23 mouse cellular contexts compared by ENCODE assay signal in the genomic region with DNA sequence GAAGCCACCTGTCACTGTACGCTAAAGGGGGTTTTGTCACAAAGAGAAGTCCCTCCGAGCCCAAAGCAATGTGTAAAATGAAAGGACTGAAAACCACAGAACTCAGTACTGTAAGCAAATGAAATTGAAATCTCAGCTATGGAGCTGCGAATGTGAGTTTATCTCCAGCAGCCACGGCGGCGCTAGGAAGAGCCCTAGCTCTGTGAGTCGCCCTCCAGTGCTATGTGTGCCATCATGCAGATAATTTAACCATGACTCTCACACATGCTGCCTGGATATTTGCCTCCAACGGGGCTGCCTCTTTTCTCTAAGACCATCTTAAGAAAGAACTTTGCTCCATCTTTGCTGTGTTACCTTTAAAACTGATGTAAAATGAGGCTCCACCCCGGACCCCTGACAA. TPM values are rescaled to one million over a fixed set of nuclear protein-coding genes. Genes with fewer than 3 reads are reported as not detected.
DNase-seq lines count a peak whose midpoint lies in the region; ATAC-seq lines count a peak whose summit lies in the region.
"Had no signal": no experiment of that assay in that cellular context is flagged by ENCODE, and none has a peak within 500 bp of the region (broad histone marks: within the 10 kb centered on the region; RNA-seq: fewer than 3 reads in every experiment).

No protein-coding gene starts in this region.

- H3K36me3 ChIP-seq in heart, embryonic 11.5 days (ENCODE audit: control insufficient read depth, insufficient read depth, low read length) = no peaks in the 10 kb centered on the region
- no peaks in the 10 kb centered on the region for H3K36me3 ChIP-seq in hindbrain, embryonic 16.5 days (ENCODE audit: control insufficient read depth, insufficient read depth, low read length)
- no peaks in the 10 kb centered on the region for H3K36me3 ChIP-seq in hindbrain, embryonic 10.5 days
- no peaks in the 10 kb centered on the region for H3K36me3 ChIP-seq in neural tube, embryonic 15.5 days
- H3K36me3 ChIP-seq: liver, embryonic 15.5 days had no signal

- H3K9me3 ChIP-seq in heart, embryonic 11.5 days (replicated peaks; ENCODE audit: control insufficient read depth, low read length) = no peaks in the 10 kb centered on the region
- no peaks in the 10 kb centered on the region for H3K9me3 ChIP-seq in hindbrain, embryonic 16.5 days (ENCODE audit: control insufficient read depth, low read length)
- H3K9me3 ChIP-seq in hindbrain, embryonic 10.5 days = no peaks in the 10 kb centered on the region
- H3K9me3 ChIP-seq in neural tube, embryonic 15.5 days (replicated peaks) = no peaks in the 10 kb centered on the region
- H3K9me3 ChIP-seq: liver, embryonic 15.5 days had no signal

- 53% methylated on average over 9 of the region's 9 CpGs for WGBS in heart, embryonic 11.5 days (ENCODE audit: insufficient replicate concordance)
- 70% methylated on average over 9 of the region's 9 CpGs for WGBS in hindbrain, embryonic 16.5 days
- WGBS in hindbrain, embryonic 10.5 days = 86% methylated on average over 9 of the region's 9 CpGs
- WGBS in neural tube, embryonic 15.5 days = 62% methylated on average over 9 of the region's 9 CpGs

- no peak overlapping the region for H3K27ac ChIP-seq in heart, embryonic 11.5 days (ENCODE audit: low read depth, low read length)
- H3K27ac ChIP-seq in hindbrain, embryonic 16.5 days (ENCODE audit: low read depth, low read length) = no peak overlapping the region
- H3K27ac ChIP-seq in hindbrain, embryonic 10.5 days = no peak overlapping the region
- no peak overlapping the region for H3K27ac ChIP-seq in neural tube, embryonic 15.5 days (replicated peaks)
- H3K27ac ChIP-seq: hindbrain, postnatal 0 days; liver, embryonic 15.5 days; stomach, postnatal 0 days had no signal

- H3K9ac ChIP-seq in heart, embryonic 11.5 days (ENCODE audit: low read depth, low read length) = no peak overlapping the region
- no peak overlapping the region for H3K9ac ChIP-seq in hindbrain, embryonic 16.5 days (ENCODE audit: low read depth, low read length)
- H3K9ac ChIP-seq in neural tube, embryonic 15.5 days (replicated peaks) = no peak overlapping the region
- H3K9ac ChIP-seq: forebrain, postnatal 0 days; liver, embryonic 15.5 days had no signal

- no peak for DNase-seq in heart, postnatal 14 days
- DNase-seq in hindbrain, embryonic 10.5 days (ENCODE audit: low spot score) = no peak
- DNase-seq in retina, postnatal 1 day = peak; percentile 32
- DNase-seq in retina, embryonic 14.5 days (ENCODE audit: low spot score) = no peak
- no peak for DNase-seq in embryo, embryonic 10.5 days (ENCODE audit: low spot score)
- DNase-seq: adrenal gland, postnatal 25 days; cerebellum, adult 8-10 months; forebrain, postnatal 0 days; gastrocnemius, postnatal 14 days; kidney, adult 2 months; kidney, postnatal 25 days; layer of hippocampus, adult 9-11 months; lung, postnatal 14 days; right cerebral cortex, postnatal 25 days; thymus, postnatal 25 days had no signal

- no peak overlapping the region for H3K4me3 ChIP-seq in heart, embryonic 11.5 days (ENCODE audit: low read depth, low read length)
- no peak overlapping the region for H3K4me3 ChIP-seq in hindbrain, embryonic 16.5 days (ENCODE audit: low read length)
- H3K4me3 ChIP-seq in hindbrain, embryonic 10.5 days = no peak overlapping the region
- H3K4me3 ChIP-seq in neural tube, embryonic 15.5 days (replicated peaks) = no peak overlapping the region
- H3K4me3 ChIP-seq: liver, embryonic 15.5 days had no signal

- H3K4me1 ChIP-seq in heart, embryonic 11.5 days (ENCODE audit: control insufficient read depth, insufficient read depth, low read length) = no peaks in the 10 kb centered on the region; the same call in 1 of the 2 replicates
- H3K4me1 ChIP-seq in hindbrain, embryonic 16.5 days (ENCODE audit: control insufficient read depth, insufficient read depth, low read depth, low read length) = no peaks in the 10 kb centered on the region
- H3K4me1 ChIP-seq in hindbrain, embryonic 10.5 days (replicated peaks) = no peaks in the 10 kb centered on the region
- no peaks in the 10 kb centered on the region for H3K4me1 ChIP-seq in neural tube, embryonic 15.5 days
- H3K4me1 ChIP-seq: liver, embryonic 15.5 days had no signal

- intact Hi-C loops in heart, postnatal 14 days (cut with DNase I) = no loop called here

- H3K27me3 ChIP-seq in heart, embryonic 11.5 days (ENCODE audit: control insufficient read depth, insufficient read depth, low read length) = no peaks in the 10 kb centered on the region
- no peaks in the 10 kb centered on the region for H3K27me3 ChIP-seq in hindbrain, embryonic 16.5 days (replicated peaks; ENCODE audit: control insufficient read depth, insufficient read depth, low read length)
- no peaks in the 10 kb centered on the region for H3K27me3 ChIP-seq in hindbrain, embryonic 10.5 days (ENCODE audit: insufficient read depth, poor library complexity, severe bottlenecking)
- no peaks in the 10 kb centered on the region for H3K27me3 ChIP-seq in neural tube, embryonic 15.5 days (replicated peaks)
- H3K27me3 ChIP-seq: liver, embryonic 15.5 days had no signal

- no peak for ATAC-seq in heart, embryonic 11.5 days (replicated peaks; ENCODE audit: insufficient number of reproducible peaks, low FRiP score, low TSS enrichment)
- ATAC-seq in hindbrain, embryonic 16.5 days = 0 out of 2 replicates have a peak, but pooled peaks have one; percentile 54
- ATAC-seq in neural tube, embryonic 15.5 days (ENCODE audit: low FRiP score) = peak; percentile 24; the same call in 1 of the 2 replicates
- ATAC-seq: hindbrain, postnatal 0 days; Patski had no signal

- peak overlapping the region; percentile 35 for H3K4me2 ChIP-seq in heart, embryonic 11.5 days
- H3K4me2 ChIP-seq in hindbrain, embryonic 16.5 days (ENCODE audit: low read length) = no peak overlapping the region
- no peak overlapping the region for H3K4me2 ChIP-seq in neural tube, embryonic 15.5 days
- H3K4me2 ChIP-seq: liver, embryonic 15.5 days had no signal

RNA-seq across cellular contexts. Expression of gene Mlip, which starts 16.5 kb away (rescaled TPM):
- polyA plus RNA-seq in heart, embryonic 11.5 days (2014; fragmentation: Nextera tagmentation; extraction: Ambion mirVana) = 76.2 and 78.5 TPM in 2 replicates
- total RNA-seq in heart, postnatal 14 days (2021) = 100 to 1,000 TPM; 133 to 137 TPM
- polyA plus RNA-seq in hindbrain, embryonic 16.5 days (2015; fragmentation: Nextera tagmentation; extraction: Ambion mirVana) = 2.2 and 2.4 TPM in 2 replicates
- 0.09 and 0.37 TPM in 2 replicates for polyA plus RNA-seq in hindbrain, embryonic 10.5 days (2016; fragmentation: Nextera tagmentation; extraction: Ambion mirVana)
- polyA plus RNA-seq in neural tube, embryonic 15.5 days (2015; fragmentation: Nextera tagmentation; extraction: Ambion mirVana) = 1.4 and 1.8 TPM in 2 replicates
- total RNA-seq: megakaryocyte-erythroid progenitor cell, adult 5-6 weeks had no signal
- polyA plus RNA-seq: Patski had no signal

Comparison
In these comparisons a context has a peak if more than half of its experiments do, and no peak if none do; other contexts are left out.
1. RNA of gene Mlip, which starts 16.5 kb away (polyA plus RNA-seq): 76.2 to 78.5 TPM in heart, embryonic 11.5 days; 2.2 to 2.4 TPM in hindbrain, embryonic 16.5 days, 1.4 to 1.8 TPM in neural tube, embryonic 15.5 days and 0.09 to 0.37 TPM in hindbrain, embryonic 10.5 days; every median in the first group is over 10 times any median in the second.